Mouse (Mus musculus): ENCODE data around the gene Sfxn2. TPM values are rescaled to one million over a fixed set of nuclear protein-coding genes. Genes with fewer than 3 reads are reported as not detected.

The Sfxn2 gene
- total and polyA plus RNA-seq, 3 experiments, result 20.3 to 36.6 (median 21.2) TPM

DNA sequence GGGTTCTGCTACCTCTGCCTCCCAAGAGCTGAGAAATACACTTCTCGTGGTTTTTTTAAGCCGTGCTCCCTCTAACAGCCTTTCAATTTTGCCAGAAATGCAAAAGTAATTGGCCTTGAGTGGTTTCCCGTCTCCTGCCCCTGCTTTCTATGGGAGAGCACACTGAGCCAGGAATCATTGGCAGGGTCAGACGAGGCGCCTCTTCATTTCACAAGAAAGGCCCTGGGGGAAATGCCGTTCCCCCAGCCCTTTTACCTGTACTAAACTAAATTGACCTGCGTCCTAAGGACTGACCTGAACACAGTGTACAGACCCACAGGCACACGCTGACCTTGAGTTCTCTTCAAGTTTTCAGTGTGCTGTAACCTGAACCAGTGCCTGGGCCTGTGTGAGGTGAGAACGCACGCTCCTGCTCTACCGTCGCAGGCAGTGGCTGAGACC, 72.9 kb downstream of the Sfxn2 start:
- Histone ChIP-seq H3K9ac (ENCODE audit: control insufficient read depth, low read depth, low read length, poor library complexity, severe bottlenecking) (no peak overlapping the region), H3K4me1 (ENCODE audit: control insufficient read depth in 1 of 2, insufficient read depth in 2 of 2, low read length in 2 of 2) (no peaks in the 10 kb centered on the region), H3K4me3 (ENCODE audit: control insufficient read depth in 1 of 2, insufficient read depth in 1 of 2, low read depth in 2 of 2, low read length in 2 of 2) (no peak overlapping the region), H3K27ac (ENCODE audit: control insufficient read depth, low read depth, low read length) (no peak overlapping the region), H3K9me3 (replicated peaks; ENCODE audit: insufficient read depth, low read length) (no peaks in the 10 kb centered on the region), H3K27me3 (ENCODE audit: control insufficient read depth in 1 of 2, insufficient read depth in 2 of 2, low read length in 2 of 2) (no peaks in the 10 kb centered on the region), H3K79me2 (ENCODE audit: control insufficient read depth, insufficient read depth, low read length, poor library complexity) (no peaks in the 10 kb centered on the region), H3K36me3 (ENCODE audit: control insufficient read depth in 1 of 2, insufficient read depth in 2 of 2, low read length in 2 of 2) (peaks cover 0 to 5% of the 10 kb centered on the region in 2 experiments; a peak in 2 of 4 replicates)
- no peak for DNase-seq (ENCODE audit: low read depth, low spot score)
- TF ChIP-seq E2F4 (IDR thresholded peaks at IDR 0.05; ENCODE audit: borderline replicate concordance, low read depth, low read length) (no peak), MYB (IDR thresholded peaks at IDR 0.05; ENCODE audit: low read depth, low read length) (no peak), ELF1 (IDR thresholded peaks at IDR 0.05; ENCODE audit: low read depth, low read length) (no peak), ZC3H11A (IDR thresholded peaks at IDR 0.05; ENCODE audit: low read depth, low read length) (no peak), RAD21 (IDR thresholded peaks at IDR 0.05; ENCODE audit: low read depth, low read length) (no peak), POLR2A (IDR thresholded peaks at IDR 0.05; ENCODE audit: control insufficient read depth in 1 of 2, insufficient read depth in 1 of 2, low read depth in 1 of 2, low read length in 2 of 2, poor library complexity in 1 of 2) (no peak), TAL1 (IDR thresholded peaks at IDR 0.05; ENCODE audit: low read length) (no peak), NRF1 (IDR thresholded peaks at IDR 0.05; ENCODE audit: insufficient read depth, low read depth, low read length, poor library complexity, severe bottlenecking) (no peak), MEF2A (IDR thresholded peaks at IDR 0.05; ENCODE audit: extremely low read depth, insufficient replicate concordance, low read depth, low read length, poor library complexity, severe bottlenecking) (no peak), CTCF (IDR thresholded peaks at IDR 0.05 in 2 of 3, conservative IDR thresholded peaks at IDR 0.05 in 1 of 3; ENCODE audit: control insufficient read depth in 1 of 3, insufficient read depth in 1 of 3, low read depth in 2 of 3, low read length in 3 of 3, poor library complexity in 1 of 3, severe bottlenecking in 1 of 3) (no peak), SIN3A (IDR thresholded peaks at IDR 0.05; ENCODE audit: low read length) (no peak), ZKSCAN1 (IDR thresholded peaks at IDR 0.05; ENCODE audit: low read depth, low read length) (no peak), ZMIZ1 (IDR thresholded peaks at IDR 0.05; ENCODE audit: low read depth, low read length) (no peak), TCF12 (IDR thresholded peaks at IDR 0.05; ENCODE audit: low read depth, low read length) (no peak)

DNA sequence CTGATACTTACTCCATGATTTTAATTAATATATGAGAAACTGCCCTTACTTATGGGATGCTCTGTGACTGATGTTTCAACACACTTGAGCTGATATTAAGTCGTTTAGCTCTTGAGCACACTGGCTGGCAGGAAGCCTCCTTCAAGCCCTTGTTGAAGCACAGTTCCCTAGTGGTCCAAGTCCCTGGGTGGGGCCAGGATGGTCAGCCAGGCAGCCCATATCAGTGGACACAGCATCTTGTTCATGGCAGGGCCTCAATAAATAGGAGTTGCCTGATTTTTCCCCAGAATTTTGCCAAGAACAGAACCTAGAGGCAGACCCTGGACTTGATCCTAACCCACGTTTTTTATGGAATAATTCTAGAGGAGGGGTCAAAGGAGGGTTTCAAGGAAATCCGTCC, 74.1 kb downstream of the Sfxn2 start:
- no peak for TF ChIP-seq CHD1 (IDR thresholded peaks at IDR 0.05; ENCODE audit: low read depth, low read length)
- TF ChIP-seq GABPA (IDR thresholded peaks at IDR 0.05; ENCODE audit: low read depth, low read length), result no peak
- TF ChIP-seq USF2 (IDR thresholded peaks at IDR 0.05; ENCODE audit: borderline replicate concordance in 1 of 2, insufficient read depth in 1 of 2, low read depth in 1 of 2, low read length in 2 of 2), result no peak
- TF ChIP-seq MXI1 (IDR thresholded peaks at IDR 0.05; ENCODE audit: low read depth, low read length), result no peak
- no peak for TF ChIP-seq MYC (IDR thresholded peaks at IDR 0.05; ENCODE audit: low read depth, low read length)
- TF ChIP-seq CHD2 (IDR thresholded peaks at IDR 0.05; ENCODE audit: low read length), result no peak
- TF ChIP-seq ZMIZ1 (IDR thresholded peaks at IDR 0.05; ENCODE audit: low read depth, low read length), result no peak
- TF ChIP-seq TAL1 (IDR thresholded peaks at IDR 0.05; ENCODE audit: low read length), result no peak
- no peak overlapping the region for H3K9ac ChIP-seq (ENCODE audit: control insufficient read depth, low read depth, low read length, poor library complexity, severe bottlenecking)
- no peak for DNase-seq (ENCODE audit: low read depth, low spot score)
- peaks cover 0 to 7% of the 10 kb centered on the region in 2 experiments; a peak in 2 of 4 replicates for H3K36me3 ChIP-seq (ENCODE audit: control insufficient read depth in 1 of 2, insufficient read depth in 2 of 2, low read length in 2 of 2)
- no peak overlapping the region for H3K4me3 ChIP-seq (ENCODE audit: control insufficient read depth in 1 of 2, insufficient read depth in 1 of 2, low read depth in 2 of 2, low read length in 2 of 2)
- no peaks in the 10 kb centered on the region for H3K9me3 ChIP-seq (replicated peaks; ENCODE audit: insufficient read depth, low read length)
- no peaks in the 10 kb centered on the region for H3K4me1 ChIP-seq (ENCODE audit: control insufficient read depth in 1 of 2, insufficient read depth in 2 of 2, low read length in 2 of 2)
- H3K79me2 ChIP-seq (ENCODE audit: control insufficient read depth, insufficient read depth, low read length, poor library complexity), result no peaks in the 10 kb centered on the region
- H3K27ac ChIP-seq (ENCODE audit: control insufficient read depth, low read depth, low read length), result no peak overlapping the region
- no peaks in the 10 kb centered on the region for H3K27me3 ChIP-seq (ENCODE audit: control insufficient read depth in 1 of 2, insufficient read depth in 2 of 2, low read length in 2 of 2)

Other genes with a start within 250 kb of the Sfxn2 start
- 1.9 and 4.5 TPM in 2 replicates for gene Psd, start 246.2 kb upstream of the Sfxn2 start, total RNA-seq (2012; rRNA removed)
- 10 to 100 TPM in 1 of 2 experiments, not detected in 1; 17.2 TPM for gene Psd, start 246.2 kb upstream of the Sfxn2 start, polyA plus RNA-seq (2012; ENCODE audit: insufficient read depth in 1 of 2, insufficient read length in 2 of 2, low read depth in 1 of 2, low replicate concordance in 2 of 2, missing spikeins in 1 of 2)
- gene Fbxl15, start 245.2 kb upstream of the Sfxn2 start, total RNA-seq (2012; rRNA removed), result 12.1 and 12.7 TPM in 2 replicates
- 10 to 100 TPM in 1 of 2 experiments, not detected in 1; 13.2 TPM for gene Fbxl15, start 245.2 kb upstream of the Sfxn2 start, polyA plus RNA-seq (2012; ENCODE audit: insufficient read depth in 1 of 2, insufficient read length in 2 of 2, low read depth in 1 of 2, low replicate concordance in 2 of 2, missing spikeins in 1 of 2)
- gene Cuedc2, start 234.7 kb upstream of the Sfxn2 start, total RNA-seq (2012; rRNA removed), result 270 and 302 TPM in 2 replicates
- 100 to 1,000 TPM; 251 to 297 TPM for gene Cuedc2, start 234.7 kb upstream of the Sfxn2 start, polyA plus RNA-seq (2012; ENCODE audit: insufficient read depth in 1 of 2, insufficient read length in 2 of 2, low read depth in 1 of 2, low replicate concordance in 2 of 2, missing spikeins in 1 of 2)
- gene Mfsd13a, start 232.2 kb upstream of the Sfxn2 start, total RNA-seq (2012; rRNA removed), result 4.7 and 5.5 TPM in 2 replicates
- 10 to 100 TPM in 1 of 2 experiments, not detected in 1; 45.9 TPM for gene Mfsd13a, start 232.2 kb upstream of the Sfxn2 start, polyA plus RNA-seq (2012; ENCODE audit: insufficient read depth in 1 of 2, insufficient read length in 2 of 2, low read depth in 1 of 2, low replicate concordance in 2 of 2, missing spikeins in 1 of 2)
- 0.50 and 0.78 TPM in 2 replicates for gene 2310034G01Rik, start 223.1 kb upstream of the Sfxn2 start, total RNA-seq (2012; rRNA removed)
- gene 2310034G01Rik, start 223.1 kb upstream of the Sfxn2 start, polyA plus RNA-seq (2012; ENCODE audit: insufficient read depth in 1 of 2, insufficient read length in 2 of 2, low read depth in 1 of 2, low replicate concordance in 2 of 2, missing spikeins in 1 of 2), result under 1 TPM in 1 of 2 experiments, not detected in 1; 0.95 TPM
- gene Actr1a, start 177.6 kb upstream of the Sfxn2 start, total RNA-seq (2012; rRNA removed), result 140 TPM in 2 replicates
- 100 to 1,000 TPM; 193 to 530 TPM for gene Actr1a, start 177.6 kb upstream of the Sfxn2 start, polyA plus RNA-seq (2012; ENCODE audit: insufficient read depth in 1 of 2, insufficient read length in 2 of 2, low read depth in 1 of 2, low replicate concordance in 2 of 2, missing spikeins in 1 of 2)
- 11.4 and 13.7 TPM in 2 replicates for gene Sufu, start 176.5 kb upstream of the Sfxn2 start, total RNA-seq (2012; rRNA removed)
- gene Sufu, start 176.5 kb upstream of the Sfxn2 start, polyA plus RNA-seq (2012; ENCODE audit: insufficient read depth in 1 of 2, insufficient read length in 2 of 2, low read depth in 1 of 2, low replicate concordance in 2 of 2, missing spikeins in 1 of 2), result 10 to 100 TPM in 1 of 2 experiments, not detected in 1; 42.5 TPM
- 19.1 and 21.2 TPM in 2 replicates for gene Trim8, start 71.7 kb upstream of the Sfxn2 start, total RNA-seq (2012; rRNA removed)
- gene Trim8, start 71.7 kb upstream of the Sfxn2 start, polyA plus RNA-seq (2012; ENCODE audit: insufficient read depth in 1 of 2, insufficient read length in 2 of 2, low read depth in 1 of 2, low replicate concordance in 2 of 2, missing spikeins in 1 of 2), result 10 to 100 TPM in 1 of 2 experiments, not detected in 1; 57.2 TPM
- 62.4 and 74.8 TPM in 2 replicates for gene Arl3, start 167 bp upstream of the Sfxn2 start, total RNA-seq (2012; rRNA removed)
- 100 to 1,000 TPM in 1 of 2 experiments, not detected in 1; 123 TPM for gene Arl3, start 167 bp upstream of the Sfxn2 start, polyA plus RNA-seq (2012; ENCODE audit: insufficient read depth in 1 of 2, insufficient read length in 2 of 2, low read depth in 1 of 2, low replicate concordance in 2 of 2, missing spikeins in 1 of 2)
- gene Wbp1l, start 25.7 kb downstream of the Sfxn2 start, total RNA-seq (2012; rRNA removed), result 47.0 and 52.9 TPM in 2 replicates
- 10 to 100 TPM in 1 of 2 experiments, not detected in 1; 70.0 TPM for gene Wbp1l, start 25.7 kb downstream of the Sfxn2 start, polyA plus RNA-seq (2012; ENCODE audit: insufficient read depth in 1 of 2, insufficient read length in 2 of 2, low read depth in 1 of 2, low replicate concordance in 2 of 2, missing spikeins in 1 of 2)
- gene Cyp17a1, start 99.8 kb downstream of the Sfxn2 start, total RNA-seq (2012; rRNA removed), result not detected in 2 replicates
- not detected for gene Cyp17a1, start 99.8 kb downstream of the Sfxn2 start, polyA plus RNA-seq (2012; ENCODE audit: insufficient read depth in 1 of 2, insufficient read length in 2 of 2, low read depth in 1 of 2, low replicate concordance in 2 of 2, missing spikeins in 1 of 2)
- gene Borcs7, start 116.5 kb downstream of the Sfxn2 start, total RNA-seq (2012; rRNA removed), result 4.1 and 5.1 TPM in 2 replicates
- gene Borcs7, start 116.5 kb downstream of the Sfxn2 start, polyA plus RNA-seq (2012; ENCODE audit: insufficient read depth in 1 of 2, insufficient read length in 2 of 2, low read depth in 1 of 2, low replicate concordance in 2 of 2, missing spikeins in 1 of 2), result 10 to 100 TPM in 1 of 2 experiments, not detected in 1; 11.1 TPM
- gene As3mt, start 134.1 kb downstream of the Sfxn2 start, total RNA-seq (2012; rRNA removed), result 17.0 and 22.8 TPM in 2 replicates
- gene As3mt, start 134.1 kb downstream of the Sfxn2 start, polyA plus RNA-seq (2012; ENCODE audit: insufficient read depth in 1 of 2, insufficient read length in 2 of 2, low read depth in 1 of 2, low replicate concordance in 2 of 2, missing spikeins in 1 of 2), result 10 to 100 TPM in 1 of 2 experiments, not detected in 1; 52.2 TPM
- 4.0 and 5.7 TPM in 2 replicates for gene Cnnm2, start 188.2 kb downstream of the Sfxn2 start, total RNA-seq (2012; rRNA removed)
- 10 to 100 TPM in 1 of 2 experiments, not detected in 1; 10.7 TPM for gene Cnnm2, start 188.2 kb downstream of the Sfxn2 start, polyA plus RNA-seq (2012; ENCODE audit: insufficient read depth in 1 of 2, insufficient read length in 2 of 2, low read depth in 1 of 2, low replicate concordance in 2 of 2, missing spikeins in 1 of 2)

Measured in MEL (cell line).